Mouse (Mus musculus) heart, postnatal 0 days (tissue): ENCODE measurements around the gene Agr3.

Experiments
- CTCF ChIP-seq: IDR thresholded peaks from 2 replicates; pipeline ENCODE4 v1.5.1; 2016; ENCODE audit warnings: antibody characterized with exemption, control low read depth, low read depth
- EP300 ChIP-seq: IDR thresholded peaks from 2 replicates; pipeline ENCODE4 v1.6.1; 2016; ENCODE audit warnings: antibody characterized with exemption, low read depth

DNA sequence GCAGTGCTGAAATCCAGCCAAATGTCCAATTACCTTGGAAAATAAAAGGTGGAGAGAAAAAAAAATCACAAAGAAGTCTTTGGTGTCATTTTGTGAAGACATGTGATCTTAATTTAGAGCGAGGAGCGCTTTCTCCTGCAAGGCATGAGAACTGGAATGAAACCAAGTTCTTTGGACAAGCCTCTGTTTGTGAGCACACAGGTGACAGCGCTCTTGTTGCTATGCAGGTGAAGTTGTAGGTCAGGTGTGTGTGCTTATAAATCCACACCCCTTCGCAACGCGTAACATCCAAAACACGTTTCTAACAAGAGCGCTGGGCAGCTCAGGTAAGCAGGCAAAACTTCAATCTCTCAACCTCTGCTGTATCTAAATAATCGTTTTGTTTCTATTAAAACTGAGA, at the start of gene Agr3:
- TF ChIP-seq EP300 (no peak), CTCF (no peak)
